Mouse (Mus musculus) heart, postnatal 0 days (tissue): ENCODE measurements around the gene Gga1. TPM values are rescaled to one million over a fixed set of nuclear protein-coding genes. Genes with fewer than 3 reads are reported as not detected.

Source experiments
- ATAC-seq: fragments of 200-750 bp; cut with Nextera tagmentation; 2 replicates; pipeline ENCODE4 v1.8.0; 2017; ENCODE audit warnings: low read depth, moderate number of reproducible peaks, moderate library complexity; ENCODE audit not compliant: insufficient read depth
- DNase-seq: peaks from one replicate; pipeline ENCODE4 v3.0.0-alpha.2; 2016; ENCODE audit warnings: low spot score
- H3K27ac ChIP-seq: fragments of 300-500 bp; sonication (generic); 2 replicates; pipeline ENCODE4 v1.5.1; 2014; ENCODE audit warnings: low read depth, mild to moderate bottlenecking
- H3K27me3 ChIP-seq: fragments of 300-500 bp; sonication (generic); 2 replicates; pipeline ENCODE4 v1.6.1; 2014; ENCODE audit warnings: low read length, mixed read lengths; ENCODE audit not compliant: control insufficient read depth, insufficient read depth
- H3K36me3 ChIP-seq: fragments of 300-500 bp; sonication (generic); replicated peaks from 2 replicates; pipeline ENCODE4 v1.6.1; 2014; ENCODE audit warnings: low read length, mixed read lengths; ENCODE audit not compliant: control insufficient read depth, insufficient read depth
- H3K4me1 ChIP-seq: fragments of 300-500 bp; sonication (generic); 2 replicates; pipeline ENCODE4 v1.6.1; 2014; ENCODE audit warnings: antibody characterized with exemption; ENCODE audit not compliant: control insufficient read depth, insufficient read depth
- H3K4me2 ChIP-seq: fragments of 300-500 bp; sonication (generic); 2 replicates; pipeline ENCODE4 v1.6.1; 2014; ENCODE audit warnings: low read depth, mild to moderate bottlenecking, low read length, moderate library complexity
- H3K4me3 ChIP-seq: fragments of 300-500 bp; sonication (generic); 2 replicates; pipeline ENCODE4 v1.5.1; 2014; ENCODE audit warnings: low read depth, low read length
- H3K9ac ChIP-seq: fragments of 300-500 bp; sonication (generic); replicated peaks from 2 replicates; pipeline ENCODE4 v1.6.1; 2014; ENCODE audit warnings: low read depth, low read length, mixed read lengths
- H3K9me3 ChIP-seq: fragments of 300-500 bp; sonication (generic); replicated peaks from 2 replicates; pipeline ENCODE4 v1.6.1; 2016; ENCODE audit warnings: low read length; ENCODE audit not compliant: control insufficient read depth
- CTCF ChIP-seq: IDR thresholded peaks from 2 replicates; pipeline ENCODE4 v1.5.1; 2016; ENCODE audit warnings: antibody characterized with exemption, control low read depth, low read depth
- EP300 ChIP-seq: IDR thresholded peaks from 2 replicates; pipeline ENCODE4 v1.6.1; 2016; ENCODE audit warnings: antibody characterized with exemption, low read depth
- WGBS: fragments of 180-500 bp; shearing (Covaris S2); extraction: QIAGEN DNeasy Blood & Tissue Kit; methylation state at CpG from one replicate; pipeline ENCODE4 v1.1.7; 2014; 5-methylcytosine and 5-hydroxymethylcytosine counted together
- polyA plus RNA-seq: library from polyadenylated mRNA; unstranded; fragments of >200 nt; fragmentation: Nextera tagmentation; extraction: Ambion mirVana; gene quantifications from 2 replicates; pipeline ENCODE4 v1.2.1, GENCODE M21; 2015
- total RNA-seq: library from RNA; depleted of rRNA; stranded (reverse); fragments of >200 nt; gene quantifications from 2 replicates; pipeline ENCODE4 v1.2.3, GENCODE M21; 2014; ENCODE audit warnings: low replicate concordance

Gene Gga1
- total and polyA plus RNA-seq, 2 experiments from 2014 or later = 32.4 TPM

DNA sequence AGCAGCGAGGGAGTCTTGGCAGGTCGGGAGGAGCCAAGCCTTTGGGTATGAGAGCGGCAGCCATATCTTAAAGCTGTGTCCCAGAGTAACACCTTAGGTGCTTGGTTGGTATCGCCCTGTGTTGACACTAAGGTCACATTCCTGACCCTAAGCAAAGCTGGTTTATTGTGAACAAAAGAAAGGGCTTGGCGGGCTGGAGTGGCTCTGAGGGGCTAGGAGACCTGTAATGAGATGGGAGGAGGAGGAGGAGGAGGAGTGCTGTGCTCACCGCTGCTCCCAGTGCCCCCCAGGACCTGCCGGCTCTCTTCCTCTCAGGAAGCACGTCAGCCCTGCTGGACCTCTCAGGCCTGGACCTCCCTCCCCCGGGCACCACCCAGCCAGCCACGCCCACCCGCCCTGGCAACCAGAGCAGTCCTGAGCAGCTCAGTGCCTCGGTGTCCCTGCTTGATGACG is 12.4 kb downstream of the Gga1 start:
- H3K36me3 ChIP-seq = peaks cover 92% of the 10 kb centered on the region
- ATAC-seq (no peak), DNase-seq (no peak)
- no peak overlapping the region for H3K4me3 ChIP-seq
- no peaks in the 10 kb centered on the region for H3K27me3 ChIP-seq
- no peaks in the 10 kb centered on the region for H3K9me3 ChIP-seq
- H3K4me1 ChIP-seq = peaks cover 16% of the 10 kb centered on the region
- WGBS = 47% methylated on average over 13 of the region's 13 CpGs
- no peak overlapping the region for H3K4me2 ChIP-seq
- H3K9ac ChIP-seq = no peak overlapping the region
- H3K27ac ChIP-seq = no peak overlapping the region
- TF ChIP-seq CTCF (no peak), EP300 (no peak)

DNA sequence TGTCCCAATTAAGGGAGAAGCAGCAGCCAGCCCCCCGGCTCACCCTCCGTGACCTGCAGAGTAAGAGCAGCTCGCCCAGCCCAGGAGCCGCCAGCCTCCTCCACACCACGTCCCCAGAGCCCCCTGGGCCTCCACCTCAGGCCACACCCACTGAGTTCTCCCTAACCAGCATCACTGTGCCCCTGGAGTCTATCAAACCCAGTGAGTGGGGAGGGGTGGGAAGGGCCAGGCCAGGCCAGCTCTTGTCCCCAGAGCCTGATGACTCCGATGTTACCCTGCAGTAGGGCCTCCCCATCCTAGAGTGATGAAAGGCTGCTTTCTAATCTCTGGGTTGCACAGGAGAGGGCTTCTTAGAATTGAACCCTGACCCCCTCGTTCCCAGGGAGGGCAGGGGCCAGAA is 15.4 kb downstream of the Gga1 start:
- H3K9me3 ChIP-seq = no peaks in the 10 kb centered on the region
- no peak overlapping the region for H3K27ac ChIP-seq
- DNase-seq (no peak), ATAC-seq (no peak)
- no peak overlapping the region for H3K4me2 ChIP-seq
- H3K4me1 ChIP-seq = peaks cover 17% of the 10 kb centered on the region
- no peak for TF ChIP-seq CTCF
- no peak for TF ChIP-seq EP300
- H3K4me3 ChIP-seq = no peak overlapping the region
- no peaks in the 10 kb centered on the region for H3K27me3 ChIP-seq
- H3K36me3 ChIP-seq = peaks cover 62% of the 10 kb centered on the region
- H3K9ac ChIP-seq = no peak overlapping the region
- WGBS = 34% methylated on average over 7 of the region's 7 CpGs

DNA sequence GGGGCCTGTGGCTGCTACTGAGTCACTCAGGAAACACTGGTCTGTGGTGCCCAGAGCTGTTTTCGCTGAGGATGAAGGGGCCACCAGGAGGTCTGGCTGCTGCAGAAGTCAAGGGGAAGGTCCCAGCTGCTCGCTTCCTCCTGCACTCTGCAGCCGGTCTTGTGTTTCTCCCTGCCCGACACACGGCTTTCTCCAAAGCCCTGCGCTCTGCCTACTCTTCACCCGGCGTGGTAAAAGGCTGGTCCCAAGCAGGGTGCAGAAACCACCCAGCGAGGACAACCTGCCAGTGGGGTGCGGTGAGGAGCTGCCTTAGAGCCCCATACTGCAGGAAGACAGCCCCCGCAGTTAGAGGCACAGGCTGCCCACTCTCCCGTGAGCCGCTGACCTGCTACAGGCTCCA is 17.7 kb downstream of the Gga1 start:
- 59% methylated on average over 13 of the region's 13 CpGs for WGBS
- no peak overlapping the region for H3K9ac ChIP-seq

DNA sequence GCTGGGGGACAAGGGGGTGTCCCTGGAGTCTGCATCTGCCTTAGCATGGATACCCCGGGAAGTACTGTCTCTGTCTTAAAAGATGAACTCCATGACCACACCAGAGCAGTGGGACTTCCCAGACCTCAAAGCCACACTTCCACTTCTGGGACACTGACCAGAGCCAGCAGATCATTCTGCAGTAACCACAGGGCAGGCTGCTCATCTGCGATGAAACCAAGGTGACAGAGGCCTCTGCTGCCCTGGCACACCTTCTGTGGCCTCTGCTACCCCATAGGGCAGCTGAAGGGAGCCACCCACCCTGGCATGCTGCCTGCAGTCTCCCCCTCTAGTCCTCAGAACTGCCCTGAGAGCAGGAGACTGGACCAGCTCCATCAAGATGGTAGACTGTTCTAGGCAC is 18.8 kb downstream of the Gga1 start:
- H3K9me3 ChIP-seq = no peaks in the 10 kb centered on the region
- H3K9ac ChIP-seq = no peak overlapping the region
- no peak overlapping the region for H3K4me3 ChIP-seq
- WGBS = 64% methylated on average over 2 of the region's 2 CpGs
- TF ChIP-seq EP300 (no peak), CTCF (no peak)
- no peak for ATAC-seq
- peaks cover 33% of the 10 kb centered on the region for H3K36me3 ChIP-seq
- H3K4me1 ChIP-seq = peaks cover 26% of the 10 kb centered on the region
- no peak overlapping the region for H3K4me2 ChIP-seq
- H3K27ac ChIP-seq = no peak overlapping the region
- DNase-seq = no peak
- no peaks in the 10 kb centered on the region for H3K27me3 ChIP-seq

More for the DNA sequence above, 17.7 kb downstream of the Gga1 start:
- Histone ChIP-seq H3K9me3 (no peaks in the 10 kb centered on the region), H3K4me1 (peaks cover 19% of the 10 kb centered on the region), H3K27me3 (no peaks in the 10 kb centered on the region), H3K36me3 (peaks cover 39% of the 10 kb centered on the region), H3K27ac (peak overlapping the region; percentile 36; the same call in 1 of the 2 replicates), H3K4me3 (no peak overlapping the region), H3K4me2 (no peak overlapping the region)
- no peak for TF ChIP-seq CTCF
- TF ChIP-seq EP300 = no peak
- DNase-seq = no peak
- ATAC-seq = no peak

DNA sequence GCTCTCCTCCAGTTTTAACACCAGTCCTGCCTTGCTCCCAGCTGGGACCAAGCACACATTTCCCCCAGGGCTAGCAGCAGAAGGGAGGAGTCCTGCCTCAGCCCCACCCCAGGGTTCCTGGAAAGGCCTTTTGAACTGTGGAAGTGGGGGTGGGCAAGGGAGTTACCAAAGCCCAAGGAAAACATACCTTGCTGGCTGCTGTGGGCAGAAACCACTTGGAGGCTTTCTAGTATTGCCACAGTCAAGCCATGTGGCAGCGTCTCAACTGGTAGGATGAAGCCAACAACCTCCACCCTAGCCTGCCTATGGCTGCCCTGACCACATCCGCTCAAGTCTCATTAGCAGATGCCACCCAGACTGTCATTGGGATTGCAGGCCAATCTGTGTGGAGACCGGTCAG is 19.2 kb downstream of the Gga1 start:
- Histone ChIP-seq H3K9ac (no peak overlapping the region), H3K36me3 (peaks cover 28% of the 10 kb centered on the region), H3K4me1 (peaks cover 31% of the 10 kb centered on the region), H3K9me3 (no peaks in the 10 kb centered on the region), H3K27ac (no peak overlapping the region), H3K4me2 (no peak overlapping the region), H3K4me3 (no peak overlapping the region), H3K27me3 (no peaks in the 10 kb centered on the region)
- ATAC-seq = no peak
- no peak for DNase-seq
- 88% methylated on average over 3 of the region's 3 CpGs for WGBS
- TF ChIP-seq CTCF (no peak), EP300 (no peak)

DNA sequence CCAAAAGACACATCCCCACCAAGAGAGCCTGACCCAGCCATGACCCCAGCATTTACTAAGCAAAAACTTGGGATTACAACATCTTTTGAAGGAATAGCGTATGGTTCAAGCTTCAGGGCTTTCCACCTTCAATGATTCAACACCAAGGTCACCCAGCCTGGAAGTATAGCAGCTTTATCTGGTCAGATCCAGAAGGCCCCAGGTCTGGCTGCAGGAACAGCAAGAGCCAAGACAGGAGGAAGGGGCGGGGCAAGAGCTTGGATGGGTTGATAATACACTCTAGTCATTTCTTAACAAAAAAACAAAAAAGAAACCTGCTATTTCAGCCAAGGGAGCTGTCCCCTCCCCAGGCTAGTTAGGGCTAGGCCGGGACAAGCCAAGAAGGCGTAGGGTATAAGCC is 20.5 kb downstream of the Gga1 start:
- no peak overlapping the region for H3K4me3 ChIP-seq
- H3K9me3 ChIP-seq = no peaks in the 10 kb centered on the region
- H3K4me2 ChIP-seq = no peak overlapping the region
- H3K9ac ChIP-seq = no peak overlapping the region
- peaks cover 15% of the 10 kb centered on the region for H3K36me3 ChIP-seq
- no peak for TF ChIP-seq EP300
- DNase-seq (no peak), ATAC-seq (no peak)
- WGBS = 83% methylated on average over 4 of the region's 4 CpGs
- no peaks in the 10 kb centered on the region for H3K27me3 ChIP-seq
- peaks cover 33% of the 10 kb centered on the region for H3K4me1 ChIP-seq
- 0 out of 2 replicates have a peak overlapping the region, but pooled peaks have one; percentile 21 for H3K27ac ChIP-seq
